Mouse (Mus musculus) liver, adult 2 months (tissue): ENCODE data around the gene Akr1cl.

Experiments
- CTCF ChIP-seq: fragments of 200-500 bp; IDR thresholded peaks from 2 replicates; pipeline ENCODE4 v1.5.1; 2011; ENCODE audit warnings: low read depth, low read length, control low read depth
- POLR2A ChIP-seq: fragments of 200-500 bp; IDR thresholded peaks from 2 replicates; pipeline ENCODE4 v1.6.1; 2011; ENCODE audit warnings: low read length, control low read depth; ENCODE audit not compliant: insufficient read depth; ENCODE audit errors: extremely low read depth

- no peak for TF ChIP-seq CTCF
- TF ChIP-seq POLR2A: no peak
These were observed 49.6 kb upstream of the Akr1cl start, which contains the start of gene Crygb for GRCm38 (mm10) chr1:65082188-65082587.
